Mouse (Mus musculus) megakaryocyte, embryonic 14.5 days (primary cell): Measurements from ENCODE around the gene Slc25a23.

ENCODE experiments used
- FLI1 ChIP-seq: IDR thresholded peaks from 2 replicates; pipeline ENCODE4 v1.6.1; 2012; ENCODE audit warnings: low read length, inconsistent platforms, mixed read lengths
- GATA1 ChIP-seq: IDR thresholded peaks from 3 replicates; pipeline ENCODE4 v1.6.1; 2012; ENCODE audit warnings: mixed read lengths, low read length, inconsistent platforms, borderline replicate concordance

GRCm38 (mm10) chr17:57058891-57059485 is 675 bp downstream of the Slc25a23 start, which contains the start of gene Crb3:
- TF ChIP-seq GATA1 = no peak
- TF ChIP-seq FLI1 = no peak
